Mouse (Mus musculus) cerebellum, adult 8-10 months (tissue): ENCODE results near the gene Abi3.

Experiments
- DNase-seq: peaks from one replicate; pipeline ENCODE4 v3.0.0; 2022

Gene Abi3

DNA sequence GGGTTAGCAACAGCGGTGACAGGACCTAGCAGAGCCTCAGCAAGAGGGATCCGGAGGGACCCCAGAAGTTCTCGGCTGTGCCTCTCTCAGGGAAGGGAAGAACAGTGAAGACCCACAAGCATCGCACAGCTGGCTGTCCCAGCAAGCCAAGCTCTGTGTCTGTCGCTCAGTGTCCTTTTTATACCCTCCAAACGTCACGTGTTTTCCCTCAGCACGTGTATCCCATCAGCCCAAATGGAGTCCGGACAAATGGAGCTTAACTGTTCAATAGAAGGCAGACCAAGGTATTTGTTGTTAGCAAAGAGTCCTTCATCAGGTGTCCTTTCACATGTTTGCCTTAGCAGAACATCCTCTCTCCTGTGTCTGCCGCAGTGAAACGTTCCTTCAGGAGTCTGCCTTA, 60.7 kb downstream of the Abi3 start:
- no peak for DNase-seq

DNA sequence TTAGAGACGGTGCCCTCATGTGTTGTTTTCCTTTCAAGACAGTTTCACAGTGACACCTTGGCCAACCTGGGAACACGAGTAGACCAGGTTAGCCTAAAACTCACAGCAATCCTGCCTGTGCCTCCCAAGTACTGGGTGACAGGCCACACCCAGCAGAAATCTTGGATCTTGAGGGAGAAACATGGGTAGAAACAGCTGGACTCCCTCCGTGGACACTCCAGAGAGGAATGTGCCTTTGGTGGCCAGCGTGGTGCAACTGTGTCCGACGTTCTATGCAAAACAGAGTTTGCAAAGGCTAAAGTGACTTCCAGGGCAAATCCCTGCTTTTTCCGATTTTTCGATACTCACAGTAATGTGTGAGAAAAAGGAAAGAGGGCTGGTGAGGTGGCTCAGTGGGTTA, 61.8 kb downstream of the Abi3 start:
- DNase-seq: no peak
